Mouse (Mus musculus) intestine, embryonic 16.5 days (tissue): ENCODE data around the gene Sdr9c7. TPM values are rescaled to one million over a fixed set of nuclear protein-coding genes. Genes with fewer than 3 reads are reported as not detected.
"Not testable (repeated sequence)": the region's sequence is repeated elsewhere in the genome, so short reads cannot be mapped to it uniquely, and the experiment has no call there.

ENCODE experiments used
- ATAC-seq: fragments of 200-750 bp; cut with Nextera tagmentation; 2 replicates; pipeline ENCODE4 v1.8.0; 2017; ENCODE audit warnings: moderate TSS enrichment, moderate library complexity
- H3K27ac ChIP-seq: fragments of 300-500 bp; sonication (generic); 2 replicates; pipeline ENCODE4 v1.5.1; 2014; ENCODE audit warnings: mild to moderate bottlenecking, low read length
- H3K27me3 ChIP-seq: fragments of 300-500 bp; sonication (generic); replicated peaks from 2 replicates; pipeline ENCODE4 v1.6.1; 2014; ENCODE audit warnings: low read length, control low read depth, mixed read lengths; ENCODE audit not compliant: control insufficient read depth, insufficient read depth
- H3K36me3 ChIP-seq: fragments of 300-500 bp; sonication (generic); 2 replicates; pipeline ENCODE4 v1.6.1; 2014; ENCODE audit warnings: low read length, control low read depth; ENCODE audit not compliant: control insufficient read depth, insufficient read depth
- H3K4me1 ChIP-seq: fragments of 300-500 bp; sonication (generic); 2 replicates; pipeline ENCODE4 v1.6.1; 2014; ENCODE audit warnings: low read length, control low read depth, mixed read lengths; ENCODE audit not compliant: control insufficient read depth, insufficient read depth
- H3K4me2 ChIP-seq: fragments of 300-500 bp; sonication (generic); 2 replicates; pipeline ENCODE4 v1.6.1; 2014; ENCODE audit warnings: low read depth, low read length, control low read depth
- H3K4me3 ChIP-seq: fragments of 300-500 bp; sonication (generic); 2 replicates; pipeline ENCODE4 v1.5.1; 2014; ENCODE audit warnings: mild to moderate bottlenecking, low read length
- H3K9ac ChIP-seq: fragments of 300-500 bp; sonication (generic); 2 replicates; pipeline ENCODE4 v1.6.1; 2014; ENCODE audit warnings: low read depth, low read length
- H3K9me3 ChIP-seq: fragments of 300-500 bp; sonication (generic); 2 replicates; pipeline ENCODE4 v1.6.1; 2016; ENCODE audit warnings: low read length, control low read depth; ENCODE audit not compliant: control insufficient read depth
- WGBS: fragments of 180-500 bp; shearing (Covaris S2); extraction: QIAGEN DNeasy Blood & Tissue Kit; methylation state at CpG from one replicate; pipeline ENCODE4 v1.1.7; 2014; 5-methylcytosine and 5-hydroxymethylcytosine counted together
- polyA plus RNA-seq: library from polyadenylated mRNA; unstranded; fragments of >200 nt; fragmentation: Nextera tagmentation; extraction: Ambion mirVana; gene quantifications from 2 replicates; pipeline ENCODE4 v1.2.1, GENCODE M21; 2015

The Sdr9c7 gene
- polyA plus RNA-seq, 1 experiment from 2014 or later: 0.33 TPM

GRCm38 (mm10) chr10:127881041-127881440 lies 17.3 kb upstream of the Sdr9c7 start:
- Histone ChIP-seq H3K27ac (no peak overlapping the region), H3K9ac (no peak overlapping the region), H3K4me1 (peaks cover 13% of the 10 kb centered on the region; the same call in 1 of the 2 replicates), H3K9me3 (no peaks in the 10 kb centered on the region), H3K4me3 (no peak overlapping the region), H3K4me2 (no peak overlapping the region), H3K36me3 (no peaks in the 10 kb centered on the region), H3K27me3 (no peaks in the 10 kb centered on the region)
- 94% methylated on average over 4 of the region's 4 CpGs for WGBS
- ATAC-seq: no peak

GRCm38 (mm10) chr10:127886551-127886950 lies 11.8 kb upstream of the Sdr9c7 start:
- no peak overlapping the region for H3K4me3 ChIP-seq
- H3K4me2 ChIP-seq: no peak overlapping the region
- no peak for ATAC-seq
- H3K9me3 ChIP-seq: no peaks in the 10 kb centered on the region
- no peak overlapping the region for H3K9ac ChIP-seq
- no peak overlapping the region for H3K27ac ChIP-seq
- H3K4me1 ChIP-seq: 0 out of 2 replicates have a peak, but pooled peaks cover 3% of the 10 kb centered on the region
- no peaks in the 10 kb centered on the region for H3K36me3 ChIP-seq
- H3K27me3 ChIP-seq: no peaks in the 10 kb centered on the region
- WGBS: 51% methylated on average over 1 of the region's 1 CpGs

- no peaks in the 10 kb centered on the region for H3K9me3 ChIP-seq
- no peaks in the 10 kb centered on the region for H3K27me3 ChIP-seq
- 0 out of 2 replicates have a peak, but pooled peaks cover 3% of the 10 kb centered on the region for H3K4me1 ChIP-seq
- H3K9ac ChIP-seq: no peak overlapping the region
- no peaks in the 10 kb centered on the region for H3K36me3 ChIP-seq
- no peak overlapping the region for H3K4me2 ChIP-seq
- no peak overlapping the region for H3K27ac ChIP-seq
- ATAC-seq: no peak
- H3K4me3 ChIP-seq: no peak overlapping the region
- 89% methylated on average over 4 of the region's 4 CpGs for WGBS
Measured at GRCm38 (mm10) chr10:127886971-127887370, 11.3 kb upstream of the Sdr9c7 start.

GRCm38 (mm10) chr10:127888605-127889004 lies 9.7 kb upstream of the Sdr9c7 start, which contains the start of gene Rdh7:
TSS of gene Rdh7 (minus strand) at chr10:127888817.
- Histone ChIP-seq H3K27me3 (no peaks in the 10 kb centered on the region), H3K36me3 (no peaks in the 10 kb centered on the region), H3K9me3 (no peaks in the 10 kb centered on the region), H3K4me3 (no peak within 1 kb of the TSS), H3K9ac (no peak within 1 kb of the TSS), H3K27ac (0 out of 2 replicates have a peak within 1 kb of the TSS, but pooled peaks have one; percentile 18), H3K4me1 (0 out of 2 replicates have a peak, but pooled peaks cover 3% of the 10 kb centered on the region), H3K4me2 (no peak within 1 kb of the TSS)
- ATAC-seq: no peak

- no peaks in the 10 kb centered on the region for H3K36me3 ChIP-seq
- no peak overlapping the region for H3K4me2 ChIP-seq
- no peaks in the 10 kb centered on the region for H3K27me3 ChIP-seq
- ATAC-seq: no peak
- 79% methylated on average over 1 of the region's 1 CpGs for WGBS
- no peak overlapping the region for H3K9ac ChIP-seq
- no peak overlapping the region for H3K27ac ChIP-seq
- peaks cover 12% of the 10 kb centered on the region for H3K4me1 ChIP-seq
- H3K4me3 ChIP-seq: no peak overlapping the region
- no peaks in the 10 kb centered on the region for H3K9me3 ChIP-seq
Measured at GRCm38 (mm10) chr10:127891481-127891880, 6.8 kb upstream of the Sdr9c7 start.

GRCm38 (mm10) chr10:127893163-127894022 lies 4.9 kb upstream of the Sdr9c7 start:
- peak overlapping the region; percentile 29; the same call in 1 of the 2 replicates for H3K4me2 ChIP-seq
- H3K9ac ChIP-seq, H3K4me3 ChIP-seq, H3K27me3 ChIP-seq, H3K36me3 ChIP-seq, H3K9me3 ChIP-seq: not testable (repeated sequence)
- H3K4me1 ChIP-seq: peaks cover 20% of the 10 kb centered on the region
- ATAC-seq: peak; percentile 96
- H3K27ac ChIP-seq: peak overlapping the region; percentile 96
- WGBS: 38% methylated on average over 5 of the region's 5 CpGs

GRCm38 (mm10) chr10:127896705-127897104 lies 1.6 kb upstream of the Sdr9c7 start:
- Histone ChIP-seq H3K9me3 (no peaks in the 10 kb centered on the region), H3K9ac (no peak overlapping the region), H3K27ac (peak overlapping the region; percentile 27), H3K36me3 (no peaks in the 10 kb centered on the region), H3K4me1 (peaks cover 25% of the 10 kb centered on the region), H3K27me3 (no peaks in the 10 kb centered on the region), H3K4me2 (no peak overlapping the region), H3K4me3 (no peak overlapping the region)
- 38% methylated on average over 5 of the region's 5 CpGs for WGBS
- no peak for ATAC-seq

GRCm38 (mm10) chr10:127897506-127897905 lies 812 bp upstream of the Sdr9c7 start:
- no peak overlapping the region for H3K4me3 ChIP-seq
- no peaks in the 10 kb centered on the region for H3K27me3 ChIP-seq
- peaks cover 25% of the 10 kb centered on the region for H3K4me1 ChIP-seq
- H3K36me3 ChIP-seq: no peaks in the 10 kb centered on the region
- peak overlapping the region; percentile 27; the same call in 1 of the 2 replicates for H3K27ac ChIP-seq
- H3K9ac ChIP-seq: no peak overlapping the region
- H3K9me3 ChIP-seq: no peaks in the 10 kb centered on the region
- WGBS: 66% methylated on average over 3 of the region's 3 CpGs
- H3K4me2 ChIP-seq: no peak overlapping the region
- ATAC-seq: no peak

- H3K9me3 ChIP-seq: no peaks in the 10 kb centered on the region
- H3K4me2 ChIP-seq: no peak overlapping the region
- ATAC-seq: peak; percentile 93
- H3K36me3 ChIP-seq: no peaks in the 10 kb centered on the region
- 52% methylated on average over 5 of the region's 5 CpGs for WGBS
- peak overlapping the region; percentile 57 for H3K27ac ChIP-seq
- H3K9ac ChIP-seq: no peak overlapping the region
- peaks cover 21% of the 10 kb centered on the region for H3K4me1 ChIP-seq
- H3K27me3 ChIP-seq: no peaks in the 10 kb centered on the region
- no peak overlapping the region for H3K4me3 ChIP-seq
Measured at GRCm38 (mm10) chr10:127899783-127900182, 1.5 kb downstream of the Sdr9c7 start.
